Mouse (Mus musculus): ENCODE measurements at regions not wholly inside any gene's neighbourhood (a gene's known extent, or its start where the extent isn't known, plus 50 kb on each side); places are given as distances from the start of the nearest gene placed in this dataset.

DNA sequence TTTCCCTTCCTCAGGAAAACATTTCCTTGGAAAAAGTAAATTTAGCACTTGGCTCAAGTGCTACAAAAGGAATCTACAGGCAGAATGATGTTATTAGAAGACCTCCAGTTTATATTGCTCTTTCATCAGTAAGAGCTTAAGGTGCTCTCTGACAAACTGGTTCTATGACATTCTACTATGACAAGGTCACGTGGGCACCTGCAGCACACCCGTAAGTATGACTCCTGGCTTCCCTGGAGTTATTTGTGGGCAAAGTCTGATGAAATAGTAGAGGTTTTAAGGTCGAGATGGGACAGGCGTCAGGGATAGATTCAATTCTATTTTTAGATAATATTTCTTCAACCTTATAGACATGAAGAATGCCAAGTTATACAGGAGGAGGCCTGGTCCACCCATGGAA, 84.9 kb upstream of the Ccn6 start:
- DNase-seq = no peak

DNA sequence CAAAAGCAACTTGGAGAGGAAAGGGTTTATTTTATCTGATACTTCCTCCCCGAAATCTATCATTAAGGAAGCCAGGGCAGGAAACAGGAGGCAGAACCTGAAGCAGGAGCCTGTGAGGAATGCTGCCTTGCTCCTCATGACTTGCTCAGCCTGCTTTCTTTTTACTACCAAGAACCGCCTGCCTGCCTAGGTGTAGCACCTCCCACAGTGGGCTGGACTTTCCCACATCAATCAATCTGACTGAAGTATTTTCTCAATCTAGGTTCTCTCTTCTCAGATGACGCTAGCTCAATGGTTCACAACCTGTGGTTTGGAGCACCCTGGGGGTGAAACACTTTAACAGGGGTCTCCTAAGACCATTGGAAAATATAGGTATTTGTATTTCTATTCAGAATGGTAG, 83.4 kb upstream of the Ccn6 start:
- no peak for DNase-seq

GRCm38 (mm10) chr10:39245141-39245540, 81.5 kb upstream of the Ccn6 start:
- DNase-seq = no peak

DNA sequence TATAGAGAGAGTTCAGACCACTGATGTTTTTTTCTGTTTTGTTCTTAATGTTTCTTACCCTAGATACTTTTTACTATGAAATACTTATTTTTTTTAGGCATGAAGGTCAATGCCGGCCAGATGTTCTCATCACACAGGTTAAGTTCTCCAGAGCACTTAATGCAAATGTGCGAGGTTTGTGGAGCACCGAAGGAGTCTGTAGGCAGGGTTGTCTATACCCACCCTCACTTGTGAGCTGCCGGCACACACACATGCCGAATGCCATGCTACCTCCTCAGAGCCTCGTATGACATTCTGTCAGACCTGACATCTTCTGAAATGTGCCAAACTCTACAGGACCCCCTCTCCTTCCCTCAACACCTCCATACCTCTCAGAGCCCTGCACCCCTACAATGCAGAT, 80.5 kb upstream of the Ccn6 start:
- no peak for DNase-seq

DNA sequence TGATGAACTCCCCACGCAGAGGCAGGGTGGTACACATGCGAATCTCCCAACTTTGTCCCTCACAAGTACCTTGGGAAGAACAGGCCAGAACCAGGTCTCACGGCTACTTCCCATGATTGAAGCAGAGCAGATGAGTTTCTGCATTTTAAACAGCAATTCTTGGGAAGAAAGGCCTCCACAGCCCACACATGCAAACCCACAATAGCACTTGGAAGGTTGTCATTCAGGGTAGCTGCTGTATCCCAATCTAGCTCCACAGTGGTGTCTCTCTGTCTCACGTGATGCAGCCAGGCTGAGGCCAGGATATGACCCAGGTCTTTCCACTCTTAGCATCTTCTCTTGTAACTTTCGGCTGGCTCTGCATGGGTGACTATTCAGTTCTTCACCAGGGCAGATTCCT, 78.8 kb upstream of the Ccn6 start:
- no peak for DNase-seq

GRCm38 (mm10) chr10:39241922-39242321, 78.3 kb upstream of the Ccn6 start:
- DNase-seq = no peak

- no peak for DNase-seq
Observed at GRCm38 (mm10) chr10:39241486-39241885, 77.9 kb upstream of the Ccn6 start.

GRCm38 (mm10) chr10:39240966-39241365, 77.4 kb upstream of the Ccn6 start:
- DNase-seq = no peak

- DNase-seq = peak; percentile 19
Observed at GRCm38 (mm10) chr10:39240178-39240791, 76.7 kb upstream of the Ccn6 start.

DNA sequence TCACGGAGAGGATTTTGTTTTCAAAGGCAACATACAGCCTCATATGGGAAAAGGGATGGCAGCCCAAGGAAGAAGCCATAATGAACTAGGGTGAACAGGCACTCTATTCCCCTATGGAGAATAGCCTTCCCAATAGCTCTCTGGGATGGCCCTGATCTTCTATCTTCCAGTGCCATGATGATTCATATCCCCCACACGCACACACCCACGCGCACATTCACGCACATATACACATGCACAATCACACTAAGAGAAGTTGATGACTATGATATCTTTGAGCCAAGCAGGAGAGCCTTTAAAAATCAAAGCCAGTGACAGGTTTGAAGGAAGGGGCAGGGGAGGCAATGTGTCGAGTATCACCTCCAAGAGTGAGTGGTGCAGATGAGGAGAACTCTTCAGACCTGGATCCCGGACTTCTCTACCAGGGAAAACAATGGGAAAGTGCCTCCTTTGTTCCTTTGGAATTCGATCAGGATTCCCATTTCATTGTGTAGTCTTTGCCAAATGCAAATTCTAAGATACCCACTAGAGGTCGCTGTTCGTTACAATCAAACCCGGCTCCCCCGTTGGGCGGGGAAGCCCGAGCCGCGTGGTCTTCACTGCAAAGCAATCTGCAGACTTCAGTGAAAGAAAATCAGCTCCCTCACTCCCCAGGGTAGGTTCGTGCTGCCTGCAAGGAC, 76.0 kb upstream of the Ccn6 start:
- DNase-seq = peak; percentile 94

DNA sequence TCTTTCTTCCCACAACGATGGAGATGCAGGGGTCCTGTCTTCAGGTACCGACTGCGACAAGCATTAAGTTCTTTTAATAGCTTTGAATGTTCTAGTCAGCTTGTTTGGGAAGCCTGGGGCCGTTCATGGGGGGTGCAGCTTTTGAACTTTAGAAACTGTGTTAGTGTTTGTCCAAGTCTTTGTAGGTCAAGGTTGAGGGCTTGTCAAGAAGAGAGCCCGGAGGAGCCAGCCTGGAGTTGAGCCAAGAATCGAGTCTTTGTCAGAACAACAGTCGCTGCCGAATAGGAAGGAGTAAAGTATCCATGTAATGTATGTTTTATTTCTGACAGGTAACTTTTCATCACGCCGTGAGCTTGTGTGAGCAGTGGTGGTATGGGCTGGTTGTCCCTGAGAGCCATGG, 75.0 kb upstream of the Ccn6 start:
- DNase-seq = no peak

DNA sequence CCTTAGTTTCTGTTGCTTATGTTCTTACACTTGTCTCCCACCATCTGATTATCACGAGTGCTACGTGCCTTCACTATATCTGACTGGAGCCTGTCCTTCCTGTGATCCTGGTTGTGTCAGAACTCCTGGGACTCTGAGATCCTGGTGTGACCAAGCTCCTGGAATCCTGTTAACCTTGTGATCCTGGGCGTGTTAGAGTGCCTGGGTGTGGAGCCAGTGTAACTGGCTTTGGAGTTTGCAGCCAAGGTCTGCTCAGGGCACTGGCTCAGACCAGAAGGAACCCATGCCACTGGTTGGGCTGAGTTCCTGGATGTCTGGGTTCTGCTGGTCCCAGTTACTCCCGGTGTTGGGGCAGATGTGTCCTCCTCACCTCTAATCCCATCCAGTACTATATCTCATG, 74.0 kb upstream of the Ccn6 start:
- DNase-seq = no peak

- DNase-seq = no peak
Observed at GRCm38 (mm10) chr10:39233926-39234450, 70.4 kb upstream of the Ccn6 start.

DNA sequence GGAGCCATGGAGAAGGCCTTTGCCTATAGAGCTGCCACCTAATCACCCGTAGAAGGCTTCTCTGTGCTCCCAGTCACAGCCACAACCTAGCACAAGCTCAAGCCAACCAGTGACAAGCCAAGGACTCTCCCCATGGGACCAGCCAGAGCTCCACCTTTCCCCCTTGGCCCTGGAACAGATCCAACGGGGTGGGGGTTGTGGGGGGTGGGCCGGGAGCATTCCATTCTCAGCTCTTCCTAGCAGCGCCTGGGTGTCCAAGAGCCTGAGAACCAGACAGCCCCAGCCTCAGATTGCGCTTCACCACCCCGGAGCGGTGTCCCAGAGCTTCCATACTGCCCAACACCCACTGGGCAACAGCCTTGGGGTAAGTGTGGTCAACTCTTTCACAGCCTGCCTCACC, 69.6 kb upstream of the Ccn6 start:
- DNase-seq = no peak

- no peak for DNase-seq
Observed at GRCm38 (mm10) chr10:39230634-39231410, 67.2 kb upstream of the Ccn6 start.

DNA sequence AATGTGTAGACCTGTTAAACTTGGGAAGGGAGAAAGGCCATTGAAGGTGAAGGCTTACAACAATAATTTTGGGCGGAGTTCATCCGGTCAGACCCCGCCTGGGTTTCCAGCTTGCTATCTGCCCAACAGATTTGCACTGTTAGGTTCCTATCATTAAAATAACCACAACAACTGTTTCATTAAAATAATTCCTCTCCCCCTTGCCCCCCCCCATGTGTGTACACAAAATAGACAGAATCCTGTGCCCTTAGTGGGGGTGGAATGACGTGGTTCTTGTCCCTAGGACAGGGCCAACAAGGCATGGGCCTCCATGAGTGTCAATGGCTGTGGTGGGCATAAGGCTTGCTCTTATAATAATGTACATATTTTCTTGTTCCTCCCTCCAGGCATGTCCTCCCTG, 65.6 kb upstream of the Ccn6 start:
- DNase-seq = no peak

DNA sequence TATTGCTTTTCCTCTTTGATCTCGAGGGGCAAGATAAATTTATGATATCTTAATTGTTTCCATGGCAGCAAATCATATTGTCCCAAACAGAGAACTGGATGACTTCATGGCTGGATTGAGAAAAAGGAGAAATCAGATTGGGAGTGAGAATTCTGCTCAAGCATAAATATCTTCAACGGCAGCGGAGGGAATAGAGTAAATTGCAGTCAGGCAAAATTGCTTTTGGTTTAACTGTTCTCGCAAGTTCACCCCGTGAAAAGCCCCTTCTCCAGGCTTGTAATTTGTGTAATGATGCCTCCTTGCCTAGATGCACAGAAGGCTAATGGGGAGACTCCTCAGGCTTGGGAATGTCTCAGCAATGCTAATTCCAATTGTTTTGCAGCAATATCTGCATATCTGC, 64.4 kb upstream of the Ccn6 start:
- DNase-seq = no peak

- peak; percentile 54 for DNase-seq
Observed at GRCm38 (mm10) chr10:39227499-39227942, 63.9 kb upstream of the Ccn6 start.

DNA sequence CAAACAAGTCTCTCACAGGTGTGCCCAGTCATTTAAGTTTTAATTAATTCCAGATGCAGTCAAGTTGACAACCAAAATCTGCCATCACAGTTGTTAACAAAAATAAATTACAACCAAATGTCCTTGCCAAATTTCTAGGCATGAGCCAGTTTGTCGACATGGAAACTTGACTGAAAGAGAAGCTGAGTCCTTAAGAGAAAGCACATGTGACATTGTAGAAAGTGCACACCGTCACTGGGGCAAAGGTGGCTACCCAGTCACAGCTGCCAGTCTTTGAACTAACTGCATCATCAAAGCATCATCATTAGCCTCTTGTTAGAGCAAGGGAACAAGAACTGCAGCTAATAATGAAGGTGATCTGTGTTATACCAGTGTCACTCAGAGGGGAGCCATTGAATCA, 62.9 kb upstream of the Ccn6 start:
- DNase-seq = peak; percentile 56

DNA sequence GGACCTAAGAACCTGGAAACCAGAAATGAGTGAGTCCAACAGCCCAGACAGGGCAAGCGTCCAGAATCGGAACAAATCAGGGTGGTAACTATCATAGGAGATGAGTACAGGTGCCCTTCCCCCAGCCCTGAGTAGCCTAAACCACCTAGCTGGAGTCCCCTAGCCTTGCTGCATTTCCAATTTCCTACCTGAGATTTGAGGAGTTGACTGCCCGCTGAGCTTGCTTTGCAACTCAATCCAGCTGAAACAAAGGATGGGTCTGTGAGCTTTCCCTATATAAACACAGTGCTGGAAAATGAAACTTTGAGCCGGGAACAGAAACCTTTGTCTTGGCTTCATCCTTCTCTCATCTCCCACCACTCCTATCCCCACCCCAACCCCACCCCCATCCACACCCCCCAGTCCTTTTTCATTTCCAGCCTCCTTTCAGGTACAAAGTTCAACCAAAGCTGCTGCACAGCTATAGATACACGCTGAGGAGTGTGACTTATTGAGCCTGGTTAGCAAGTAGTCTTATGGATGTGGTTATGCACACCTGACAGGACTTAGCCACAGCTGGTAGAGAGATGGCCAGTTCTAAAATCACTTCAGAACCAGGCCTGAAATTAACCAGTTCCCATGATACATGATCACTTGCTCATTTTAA, 61.0 kb upstream of the Ccn6 start:
- DNase-seq = no peak

DNA sequence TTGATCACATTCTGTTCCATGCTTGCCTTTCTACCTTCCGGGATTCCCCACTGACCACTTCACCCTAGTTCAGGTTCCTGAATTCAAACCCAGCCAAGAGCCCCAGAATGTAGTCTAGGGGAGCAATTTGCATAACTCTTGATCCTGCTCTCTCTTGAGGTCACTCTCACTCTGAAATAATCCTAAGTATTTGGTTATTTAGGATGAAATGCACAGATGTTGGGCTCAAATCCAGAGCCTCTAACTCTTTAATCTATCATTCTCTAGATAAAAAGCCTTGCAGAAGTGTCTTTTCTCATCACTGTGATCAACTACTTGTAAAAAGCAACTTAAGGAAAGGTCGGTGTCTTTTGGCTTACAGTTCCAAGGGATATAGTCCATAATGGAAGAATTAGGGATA, 57.4 kb upstream of the Ccn6 start:
- no peak for DNase-seq

- peak; percentile 40 for DNase-seq
Observed at GRCm38 (mm10) chr10:39219366-39219765, 55.8 kb upstream of the Ccn6 start.

- no peak for DNase-seq
Observed at GRCm38 (mm10) chr10:39218151-39218550, 54.6 kb upstream of the Ccn6 start.

All from embryo, embryonic 11 days (tissue).